Mouse (Mus musculus) liver, embryonic 13.5 days (tissue): Measurements from ENCODE around the gene Snapc5. TPM values are rescaled to one million over a fixed set of nuclear protein-coding genes. Genes with fewer than 3 reads are reported as not detected.

Experiments
- ATAC-seq: fragments of 200-750 bp; cut with Nextera tagmentation; 2 replicates; pipeline ENCODE4 v1.8.0; 2017; ENCODE audit warnings: low read depth, mild to moderate bottlenecking, moderate number of reproducible peaks, moderate library complexity
- DNase-seq: peaks from one replicate; pipeline ENCODE4 v3.0.0; 2022
- H3K27ac ChIP-seq: fragments of 300-500 bp; sonication (generic); 2 replicates; pipeline ENCODE4 v1.5.1; 2015; ENCODE audit warnings: moderate library complexity, mild to moderate bottlenecking, inconsistent platforms
- H3K27me3 ChIP-seq: fragments of 300-500 bp; sonication (generic); 2 replicates; pipeline ENCODE4 v1.6.1; 2015; ENCODE audit warnings: mild to moderate bottlenecking, inconsistent platforms
- H3K36me3 ChIP-seq: fragments of 300-500 bp; sonication (generic); 2 replicates; pipeline ENCODE4 v1.6.1; 2015; ENCODE audit warnings: mild to moderate bottlenecking, inconsistent platforms
- H3K4me1 ChIP-seq: fragments of 300-500 bp; sonication (generic); replicated peaks from 2 replicates; pipeline ENCODE4 v1.6.1; 2015; ENCODE audit warnings: inconsistent platforms
- H3K4me2 ChIP-seq: fragments of 300-500 bp; sonication (generic); 2 replicates; pipeline ENCODE4 v1.6.1; 2015; ENCODE audit warnings: inconsistent platforms, mild to moderate bottlenecking, moderate library complexity
- H3K4me3 ChIP-seq: fragments of 300-500 bp; sonication (generic); replicated peaks from 2 replicates; pipeline ENCODE4 v1.5.1; 2015; ENCODE audit warnings: mild to moderate bottlenecking, inconsistent platforms
- H3K9ac ChIP-seq: fragments of 300-500 bp; sonication (generic); 2 replicates; pipeline ENCODE4 v1.6.1; 2015; ENCODE audit warnings: mild to moderate bottlenecking, inconsistent platforms
- H3K9me3 ChIP-seq: fragments of 300-500 bp; sonication (generic); replicated peaks from 2 replicates; pipeline ENCODE4 v1.6.1; 2016; ENCODE audit warnings: inconsistent platforms
- WGBS: fragments of 180-500 bp; shearing (Covaris S2); methylation state at CpG from one replicate; pipeline ENCODE4 v1.1.7; 2015; ENCODE audit not compliant: insufficient replicate concordance; 5-methylcytosine and 5-hydroxymethylcytosine counted together
- polyA plus RNA-seq: library from polyadenylated mRNA; unstranded; fragments of >200 nt; fragmentation: Nextera tagmentation; extraction: Ambion mirVana; gene quantifications from 2 replicates; pipeline ENCODE4 v1.2.1, GENCODE M21; 2015

Snapc5 gene
- polyA plus RNA-seq, 1 experiment from 2014 or later = 16.6 TPM

DNA sequence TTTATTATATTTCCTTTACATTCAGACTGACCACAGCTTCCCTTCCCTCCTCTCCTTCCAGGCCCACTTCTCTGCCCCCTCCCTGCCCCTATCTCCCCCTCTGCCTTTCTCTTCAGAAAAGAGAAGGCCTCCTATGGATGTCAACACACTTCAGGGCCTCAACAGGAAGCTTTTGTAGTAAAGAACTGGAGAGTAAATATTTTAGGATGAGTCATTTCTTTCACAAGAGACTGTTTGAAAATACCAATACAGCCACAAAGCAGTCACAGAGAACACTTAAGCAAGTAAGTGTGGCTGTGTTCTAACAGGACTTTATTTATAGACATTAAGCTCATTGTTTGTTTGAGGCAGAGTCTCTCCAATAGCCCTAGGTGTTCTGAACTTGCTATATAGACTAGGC lies 23.3 kb downstream of the Snapc5 start:
- no peaks in the 10 kb centered on the region for H3K27me3 ChIP-seq
- H3K4me1 ChIP-seq = no peaks in the 10 kb centered on the region
- no peak overlapping the region for H3K27ac ChIP-seq
- no peak for DNase-seq
- ATAC-seq = no peak
- no peaks in the 10 kb centered on the region for H3K9me3 ChIP-seq
- H3K9ac ChIP-seq = no peak overlapping the region
- H3K4me2 ChIP-seq = no peak overlapping the region
- peaks cover 21% of the 10 kb centered on the region for H3K36me3 ChIP-seq
- H3K4me3 ChIP-seq = no peak overlapping the region

DNA sequence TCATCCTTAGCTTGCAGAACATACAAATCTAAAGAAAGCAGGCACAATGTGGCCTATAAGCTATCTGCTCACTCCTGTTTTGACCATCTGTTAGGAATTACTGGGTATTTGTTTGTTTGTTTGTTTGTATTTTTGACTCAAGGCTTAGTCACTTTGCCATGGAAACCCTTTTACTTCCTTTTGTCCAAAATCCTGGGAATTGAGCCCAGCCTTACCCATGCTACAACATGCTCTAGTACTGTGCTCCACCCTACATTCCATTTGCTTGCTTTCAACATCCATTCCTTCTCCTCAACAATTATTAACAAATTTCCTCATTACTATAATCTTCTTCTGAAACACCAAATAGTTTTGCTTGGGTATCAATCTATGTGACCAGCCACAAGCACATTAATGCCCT lies 23.8 kb downstream of the Snapc5 start:
- Histone ChIP-seq H3K4me3 (no peak overlapping the region), H3K9ac (no peak overlapping the region), H3K4me1 (no peaks in the 10 kb centered on the region), H3K27ac (no peak overlapping the region), H3K27me3 (no peaks in the 10 kb centered on the region), H3K36me3 (peaks cover 21% of the 10 kb centered on the region), H3K9me3 (no peaks in the 10 kb centered on the region), H3K4me2 (no peak overlapping the region)
- DNase-seq (no peak), ATAC-seq (no peak)

DNA sequence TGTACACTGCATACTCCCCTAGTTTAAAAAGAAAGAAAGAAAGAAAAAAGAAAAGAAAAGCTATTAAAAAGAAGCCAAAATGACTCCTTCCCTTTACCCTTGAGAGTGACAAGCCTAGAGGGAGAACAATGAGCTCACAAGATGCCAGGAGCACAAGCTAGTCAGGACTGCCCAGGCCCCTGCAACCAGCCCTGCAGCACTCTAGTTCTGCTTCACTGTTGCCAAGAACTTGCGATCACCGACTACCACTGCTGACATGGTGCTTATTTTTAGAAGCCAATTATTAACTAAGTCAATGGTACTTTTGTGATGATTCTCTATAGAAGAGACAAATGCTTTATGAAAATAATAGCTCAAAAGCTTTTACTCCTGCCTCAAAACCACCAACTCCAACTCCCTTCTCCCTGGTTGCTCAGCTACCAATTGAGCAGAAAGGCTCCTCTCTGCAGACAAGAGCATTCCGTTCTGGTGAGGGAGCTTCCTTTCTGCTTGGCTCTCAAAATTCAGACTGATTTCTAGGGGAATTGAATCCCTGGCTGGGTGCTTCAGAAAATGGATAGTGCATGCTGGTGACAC lies 28.5 kb downstream of the Snapc5 start:
- Histone ChIP-seq H3K4me1 (no peaks in the 10 kb centered on the region), H3K9me3 (no peaks in the 10 kb centered on the region), H3K9ac (no peak overlapping the region), H3K27me3 (no peaks in the 10 kb centered on the region), H3K36me3 (peaks cover 35% of the 10 kb centered on the region), H3K27ac (no peak overlapping the region), H3K4me2 (no peak overlapping the region), H3K4me3 (no peak overlapping the region)
- ATAC-seq (no peak), DNase-seq (no peak)
- 75% methylated on average over 3 of the region's 3 CpGs for WGBS

DNA sequence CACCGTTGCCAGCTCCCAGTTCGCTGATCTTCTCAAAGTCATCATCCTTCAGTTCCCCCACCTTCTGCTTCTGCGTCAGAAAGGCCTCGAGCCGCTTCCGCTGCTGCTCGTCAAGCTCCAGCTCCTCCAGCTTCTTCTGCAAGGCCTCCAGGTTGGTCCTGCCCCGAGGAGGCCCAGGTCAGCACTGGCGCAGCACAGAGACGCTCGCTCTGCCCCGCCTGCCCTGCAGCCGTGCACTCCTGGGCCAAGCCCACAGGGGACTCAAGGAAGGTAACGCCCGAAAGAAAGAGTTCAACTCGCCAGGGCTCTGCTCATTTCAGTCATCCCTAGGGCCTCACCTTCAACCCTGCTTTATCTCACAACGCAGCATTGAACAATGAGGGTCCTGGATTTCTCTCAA lies 35.4 kb downstream of the Snapc5 start:
- H3K4me1 ChIP-seq = peaks cover 22% of the 10 kb centered on the region
- H3K9me3 ChIP-seq = no peaks in the 10 kb centered on the region
- no peak overlapping the region for H3K27ac ChIP-seq
- no peaks in the 10 kb centered on the region for H3K27me3 ChIP-seq
- H3K9ac ChIP-seq = no peak overlapping the region
- H3K36me3 ChIP-seq = peaks cover 24% of the 10 kb centered on the region
- DNase-seq = no peak
- no peak for ATAC-seq
- H3K4me2 ChIP-seq = no peak overlapping the region
- no peak overlapping the region for H3K4me3 ChIP-seq
- WGBS = 83% methylated on average over 17 of the region's 17 CpGs

DNA sequence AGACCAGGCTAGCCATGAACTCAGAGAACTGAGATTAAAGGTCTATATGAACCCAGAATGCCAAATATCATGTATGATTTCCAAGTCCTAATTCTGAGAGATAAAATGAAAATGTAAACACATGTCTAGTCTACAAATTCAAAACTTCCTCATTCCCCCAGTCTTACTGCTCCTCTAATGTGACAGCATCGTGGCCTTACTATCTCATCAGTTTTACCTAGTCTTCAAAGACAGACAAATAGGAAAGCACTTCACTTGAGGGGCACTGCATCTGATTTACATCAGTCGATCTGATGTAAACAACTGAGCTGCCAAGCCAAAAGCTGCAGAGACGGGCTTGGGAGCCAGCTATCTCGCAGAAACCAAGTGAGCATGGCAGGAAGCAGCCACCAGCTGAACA lies 37.0 kb downstream of the Snapc5 start:
- Histone ChIP-seq H3K4me1 (peaks cover 29% of the 10 kb centered on the region), H3K9ac (no peak overlapping the region), H3K4me2 (no peak overlapping the region), H3K4me3 (no peak overlapping the region), H3K9me3 (no peaks in the 10 kb centered on the region), H3K27me3 (no peaks in the 10 kb centered on the region), H3K36me3 (peaks cover 13% of the 10 kb centered on the region), H3K27ac (no peak overlapping the region)
- no peak for ATAC-seq
- 29% methylated on average over 4 of the region's 4 CpGs for WGBS
- no peak for DNase-seq

DNA sequence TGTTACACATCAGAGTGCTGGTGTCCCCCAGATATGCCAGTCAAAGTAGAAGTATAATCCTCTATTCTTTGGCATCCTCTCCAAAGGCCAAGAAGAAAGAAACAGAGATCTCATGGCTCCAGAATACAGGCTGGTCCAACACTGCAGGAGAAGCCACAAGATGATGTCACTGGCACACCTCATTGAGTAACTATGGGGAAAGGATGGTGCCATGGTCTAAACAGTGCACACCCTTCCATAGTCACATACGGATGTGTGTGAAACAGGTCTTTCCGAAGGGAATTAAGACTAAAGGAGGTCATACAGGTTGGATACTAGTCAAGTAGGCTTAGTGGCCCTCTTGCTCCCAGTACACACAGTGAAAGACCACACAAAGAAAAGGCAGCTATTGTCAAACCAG lies 37.6 kb downstream of the Snapc5 start:
- Histone ChIP-seq H3K36me3 (peaks cover 10% of the 10 kb centered on the region), H3K4me1 (peaks cover 29% of the 10 kb centered on the region), H3K27ac (no peak overlapping the region), H3K27me3 (no peaks in the 10 kb centered on the region), H3K4me2 (no peak overlapping the region), H3K9me3 (no peaks in the 10 kb centered on the region), H3K9ac (no peak overlapping the region), H3K4me3 (no peak overlapping the region)
- no peak for DNase-seq
- no peak for ATAC-seq
- 94% methylated on average over 2 of the region's 2 CpGs for WGBS

DNA sequence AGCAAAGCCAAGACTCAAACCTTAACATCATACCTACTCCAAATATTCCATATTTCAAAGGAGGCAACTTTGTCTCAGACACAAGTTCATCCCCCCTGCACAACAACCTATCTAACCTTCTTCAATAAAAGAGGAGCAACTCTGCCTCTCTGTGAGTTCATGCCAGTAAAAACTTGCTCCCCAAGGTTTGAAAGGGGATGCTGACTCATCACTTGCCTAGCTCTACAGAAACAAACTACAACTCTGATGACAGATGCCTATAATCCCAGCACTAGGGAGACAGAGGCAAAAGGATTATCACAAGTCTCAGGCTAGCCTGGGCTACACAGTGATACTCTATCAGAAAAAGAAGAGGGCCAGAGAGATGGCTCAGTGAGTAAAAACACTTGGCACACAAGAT lies 38.8 kb downstream of the Snapc5 start:
- Histone ChIP-seq H3K9ac (no peak overlapping the region), H3K4me1 (peaks cover 35% of the 10 kb centered on the region), H3K27me3 (no peaks in the 10 kb centered on the region), H3K4me2 (no peak overlapping the region), H3K9me3 (no peaks in the 10 kb centered on the region), H3K4me3 (no peak overlapping the region), H3K27ac (no peak overlapping the region), H3K36me3 (0 out of 2 replicates have a peak, but pooled peaks cover 4% of the 10 kb centered on the region)
- no peak for ATAC-seq
- no peak for DNase-seq

DNA sequence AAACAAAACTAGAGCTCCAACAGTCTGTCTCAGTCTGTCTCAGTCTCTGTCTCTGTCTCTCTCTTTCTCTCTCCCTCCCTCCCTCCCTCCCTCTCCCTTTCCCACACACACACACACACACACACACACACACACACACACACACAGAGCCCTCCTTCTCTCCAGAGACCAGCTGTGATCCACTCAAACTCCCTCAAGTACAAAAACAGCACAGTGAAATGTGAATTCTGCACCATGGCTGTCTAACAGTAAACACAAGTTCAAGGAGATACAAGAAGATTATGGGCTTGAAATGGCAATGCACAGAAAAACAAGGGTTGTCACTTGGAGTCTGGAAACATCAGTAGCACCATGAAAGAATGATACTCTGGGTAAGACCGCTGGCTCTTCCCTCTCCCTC lies 40.2 kb downstream of the Snapc5 start:
- WGBS = 76% methylated on average over 1 of the region's 1 CpGs
- no peaks in the 10 kb centered on the region for H3K27me3 ChIP-seq
- no peaks in the 10 kb centered on the region for H3K9me3 ChIP-seq
- no peak overlapping the region for H3K4me2 ChIP-seq
- H3K36me3 ChIP-seq = 0 out of 2 replicates have a peak, but pooled peaks cover 2% of the 10 kb centered on the region
- no peak for DNase-seq
- no peak overlapping the region for H3K4me3 ChIP-seq
- no peak overlapping the region for H3K27ac ChIP-seq
- H3K4me1 ChIP-seq = peaks cover 35% of the 10 kb centered on the region
- ATAC-seq = no peak
- no peak overlapping the region for H3K9ac ChIP-seq

DNA sequence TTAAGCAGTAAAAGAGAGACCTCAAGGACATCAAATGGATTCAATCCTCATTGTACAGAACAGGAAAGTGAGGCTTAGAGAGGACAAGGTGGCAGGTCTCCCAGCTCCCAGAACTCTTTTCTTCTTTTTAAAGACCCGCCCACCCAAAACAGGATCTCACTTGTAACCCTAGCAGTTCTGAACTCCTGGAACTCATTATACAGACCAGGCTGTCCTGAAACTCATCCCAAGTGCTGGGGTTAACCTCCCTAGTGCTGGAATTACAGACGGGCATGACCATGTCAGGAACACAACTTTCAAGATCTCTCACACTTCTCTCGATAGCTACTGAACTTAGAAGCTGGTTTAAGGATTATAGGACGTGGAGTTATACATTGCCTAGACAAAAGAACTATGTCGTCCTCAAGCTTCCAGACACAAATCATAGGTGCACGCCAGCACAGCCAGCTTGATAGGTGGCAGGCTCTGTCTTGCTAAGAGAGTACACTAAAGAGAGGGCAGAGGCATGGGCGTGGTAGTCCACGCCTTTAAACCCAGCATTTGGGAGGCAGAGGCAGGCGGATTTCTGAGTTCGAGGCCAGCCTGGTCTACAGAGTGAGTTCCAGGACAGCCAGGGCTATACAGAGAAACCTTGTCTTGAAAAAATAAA lies 40.8 kb downstream of the Snapc5 start:
- no peaks in the 10 kb centered on the region for H3K27me3 ChIP-seq
- no peak overlapping the region for H3K27ac ChIP-seq
- 75% methylated on average over 10 of the region's 10 CpGs for WGBS
- no peak overlapping the region for H3K4me2 ChIP-seq
- H3K4me3 ChIP-seq = no peak overlapping the region
- H3K36me3 ChIP-seq = 0 out of 2 replicates have a peak, but pooled peaks cover 2% of the 10 kb centered on the region
- H3K9me3 ChIP-seq = no peaks in the 10 kb centered on the region
- ATAC-seq = no peak
- no peak for DNase-seq
- H3K4me1 ChIP-seq = peaks cover 35% of the 10 kb centered on the region
- no peak overlapping the region for H3K9ac ChIP-seq

DNA sequence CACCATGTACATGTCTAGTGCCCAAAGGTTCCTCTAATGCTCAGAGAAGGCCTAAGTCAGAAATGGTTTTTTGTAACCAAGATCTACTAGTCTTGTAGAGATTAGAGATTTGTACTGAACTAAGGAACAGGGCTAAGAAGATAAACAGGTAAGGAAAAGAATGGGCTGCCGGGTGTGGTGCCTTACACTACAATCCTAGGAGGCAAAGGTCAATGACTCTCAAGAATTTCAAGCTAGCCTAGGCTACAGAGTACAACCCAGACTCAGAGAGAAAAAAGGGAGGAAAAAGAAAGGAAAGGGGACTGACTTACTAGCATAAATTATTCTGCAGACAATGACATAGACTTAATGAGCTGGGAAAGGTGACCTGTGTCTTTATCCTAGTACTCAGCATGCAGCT lies 41.5 kb downstream of the Snapc5 start:
- Histone ChIP-seq H3K36me3 (0 out of 2 replicates have a peak, but pooled peaks cover 2% of the 10 kb centered on the region), H3K4me3 (no peak overlapping the region), H3K9ac (no peak overlapping the region), H3K27ac (no peak overlapping the region), H3K4me2 (no peak overlapping the region), H3K27me3 (no peaks in the 10 kb centered on the region), H3K4me1 (peaks cover 36% of the 10 kb centered on the region), H3K9me3 (no peaks in the 10 kb centered on the region)
- DNase-seq = no peak
- no peak for ATAC-seq
- WGBS = 68% methylated on average over 1 of the region's 1 CpGs

DNA sequence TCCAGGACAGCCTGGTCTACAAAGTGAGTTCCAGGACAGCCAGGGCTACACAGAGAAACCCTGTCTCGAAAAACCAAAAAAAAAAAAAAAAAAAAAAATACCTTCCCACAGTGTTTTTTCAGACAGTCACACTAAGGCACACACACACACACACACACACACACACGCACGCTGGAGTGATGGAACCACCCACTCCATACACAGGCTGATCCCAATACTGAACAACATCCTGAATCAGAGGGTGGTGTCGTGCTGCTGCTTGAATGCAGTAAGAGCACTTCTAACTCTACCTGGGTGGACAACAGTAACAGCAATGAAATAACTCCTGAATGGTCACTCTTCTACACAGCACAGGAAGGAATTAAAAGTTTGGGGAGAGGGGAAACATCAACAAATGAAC lies 42.4 kb downstream of the Snapc5 start:
- Histone ChIP-seq H3K27ac (no peak overlapping the region), H3K4me2 (no peak overlapping the region), H3K4me3 (no peak overlapping the region), H3K4me1 (peaks cover 35% of the 10 kb centered on the region), H3K9me3 (no peaks in the 10 kb centered on the region), H3K36me3 (0 out of 2 replicates have a peak, but pooled peaks cover 2% of the 10 kb centered on the region), H3K9ac (no peak overlapping the region), H3K27me3 (no peaks in the 10 kb centered on the region)
- no peak for DNase-seq
- ATAC-seq = no peak
- 76% methylated on average over 4 of the region's 4 CpGs for WGBS

DNA sequence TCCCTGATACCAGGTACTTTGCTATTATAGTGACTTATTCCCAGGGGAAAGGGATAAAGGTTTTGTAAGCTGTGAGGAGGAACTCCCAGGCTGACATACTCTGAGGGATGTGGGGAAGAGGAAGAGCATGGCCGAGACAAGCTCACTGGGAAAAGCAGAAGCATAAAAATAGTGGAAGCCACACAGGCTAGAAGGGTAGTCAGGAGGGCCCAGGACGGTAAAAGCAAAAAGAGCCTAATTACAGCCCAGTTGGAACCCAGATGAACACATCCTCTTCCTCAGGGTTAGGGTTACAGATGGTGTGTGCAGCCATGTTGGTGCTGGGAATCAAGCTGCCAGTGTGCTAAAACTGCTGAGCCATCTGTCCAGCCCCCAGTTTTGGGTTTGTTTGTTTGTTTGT lies 43.0 kb downstream of the Snapc5 start:
- H3K9ac ChIP-seq = no peak overlapping the region
- H3K36me3 ChIP-seq = 0 out of 2 replicates have a peak, but pooled peaks cover 2% of the 10 kb centered on the region
- ATAC-seq = no peak
- H3K27me3 ChIP-seq = no peaks in the 10 kb centered on the region
- H3K4me3 ChIP-seq = no peak overlapping the region
- H3K27ac ChIP-seq = no peak overlapping the region
- no peak for DNase-seq
- no peak overlapping the region for H3K4me2 ChIP-seq
- 23% methylated on average over 2 of the region's 2 CpGs for WGBS
- H3K4me1 ChIP-seq = peaks cover 29% of the 10 kb centered on the region
- H3K9me3 ChIP-seq = no peaks in the 10 kb centered on the region
